Mouse (Mus musculus): ENCODE measurements around the gene Il16. TPM values are rescaled to one million over a fixed set of nuclear protein-coding genes. Genes with fewer than 3 reads are reported as not detected.

Gene Il16
- polyA plus RNA-seq, 1 experiment from 2014 or later, result 8.3 TPM

- Histone ChIP-seq H3K4me1 (ENCODE audit: control insufficient read depth, low read depth, low read length) (no peaks in the 10 kb centered on the region), H3K4me3 (ENCODE audit: low read depth, low read length) (no peak overlapping the region), H3K4me2 (ENCODE audit: low read depth, low read length) (no peak overlapping the region), H3K36me3 (ENCODE audit: control insufficient read depth, insufficient read depth) (no peaks in the 10 kb centered on the region), H3K9ac (ENCODE audit: low read depth, low read length) (no peak overlapping the region), H3K27ac (ENCODE audit: low read length) (no peak overlapping the region), H3K27me3 (ENCODE audit: control insufficient read depth, insufficient read depth, low read depth, low read length) (no peaks in the 10 kb centered on the region), H3K9me3 (replicated peaks; ENCODE audit: control insufficient read depth, low read length) (no peaks in the 10 kb centered on the region)
- ATAC-seq (ENCODE audit: low read depth), result no peak
- WGBS (ENCODE audit: insufficient replicate concordance), result 63% methylated on average over 6 of the region's 6 CpGs
These were observed 122.9 kb downstream of the Il16 start for GRCm38 (mm10) chr7:83622582-83622981.

- ATAC-seq (ENCODE audit: low read depth), result no peak
- whole genome bisulfite sequencing (ENCODE audit: insufficient replicate concordance), result 52% methylated on average over 1 of the region's 1 CpGs
These were observed 126.8 kb downstream of the Il16 start for GRCm38 (mm10) chr7:83618709-83619108.

GRCm38 (mm10) chr7:83616268-83616667 is 129.3 kb downstream of the Il16 start:
- 54% methylated on average over 3 of the region's 3 CpGs for WGBS (ENCODE audit: insufficient replicate concordance)
- no peak overlapping the region for H3K4me2 ChIP-seq (ENCODE audit: low read depth, low read length)
- H3K36me3 ChIP-seq (ENCODE audit: control insufficient read depth, insufficient read depth), result no peaks in the 10 kb centered on the region
- ATAC-seq (ENCODE audit: low read depth), result no peak
- no peak overlapping the region for H3K27ac ChIP-seq (ENCODE audit: low read length)
- no peaks in the 10 kb centered on the region for H3K27me3 ChIP-seq (ENCODE audit: control insufficient read depth, insufficient read depth, low read depth, low read length)
- no peaks in the 10 kb centered on the region for H3K4me1 ChIP-seq (ENCODE audit: control insufficient read depth, low read depth, low read length)
- H3K4me3 ChIP-seq (ENCODE audit: low read depth, low read length), result no peak overlapping the region
- no peak overlapping the region for H3K9ac ChIP-seq (ENCODE audit: low read depth, low read length)
- H3K9me3 ChIP-seq (replicated peaks; ENCODE audit: control insufficient read depth, low read length), result no peaks in the 10 kb centered on the region

More at GRCm38 (mm10) chr7:83618709-83619108, 126.8 kb downstream of the Il16 start:
- no peaks in the 10 kb centered on the region for H3K4me1 ChIP-seq (ENCODE audit: control insufficient read depth, low read depth, low read length)
- no peak overlapping the region for H3K4me3 ChIP-seq (ENCODE audit: low read depth, low read length)
- H3K27me3 ChIP-seq (ENCODE audit: control insufficient read depth, insufficient read depth, low read depth, low read length), result no peaks in the 10 kb centered on the region
- H3K4me2 ChIP-seq (ENCODE audit: low read depth, low read length), result no peak overlapping the region
- H3K36me3 ChIP-seq (ENCODE audit: control insufficient read depth, insufficient read depth), result no peaks in the 10 kb centered on the region
- no peaks in the 10 kb centered on the region for H3K9me3 ChIP-seq (replicated peaks; ENCODE audit: control insufficient read depth, low read length)
- no peak overlapping the region for H3K27ac ChIP-seq (ENCODE audit: low read length)
- H3K9ac ChIP-seq (ENCODE audit: low read depth, low read length), result no peak overlapping the region

- Histone ChIP-seq H3K4me2 (ENCODE audit: low read depth, low read length) (no peak overlapping the region), H3K4me3 (ENCODE audit: low read depth, low read length) (no peak overlapping the region), H3K4me1 (ENCODE audit: control insufficient read depth, low read depth, low read length) (no peaks in the 10 kb centered on the region), H3K9ac (ENCODE audit: low read depth, low read length) (no peak overlapping the region), H3K9me3 (replicated peaks; ENCODE audit: control insufficient read depth, low read length) (no peaks in the 10 kb centered on the region), H3K27ac (ENCODE audit: low read length) (no peak overlapping the region), H3K27me3 (ENCODE audit: control insufficient read depth, insufficient read depth, low read depth, low read length) (no peaks in the 10 kb centered on the region), H3K36me3 (ENCODE audit: control insufficient read depth, insufficient read depth) (no peaks in the 10 kb centered on the region)
- no peak for ATAC-seq (ENCODE audit: low read depth)
- WGBS (ENCODE audit: insufficient replicate concordance), result 71% methylated on average over 8 of the region's 8 CpGs
These were observed 129.7 kb downstream of the Il16 start for GRCm38 (mm10) chr7:83615815-83616214.

- no peaks in the 10 kb centered on the region for H3K4me1 ChIP-seq (ENCODE audit: control insufficient read depth, low read depth, low read length)
- H3K4me2 ChIP-seq (ENCODE audit: low read depth, low read length), result no peak overlapping the region
- no peak overlapping the region for H3K9ac ChIP-seq (ENCODE audit: low read depth, low read length)
- no peaks in the 10 kb centered on the region for H3K27me3 ChIP-seq (ENCODE audit: control insufficient read depth, insufficient read depth, low read depth, low read length)
- no peaks in the 10 kb centered on the region for H3K36me3 ChIP-seq (ENCODE audit: control insufficient read depth, insufficient read depth)
- H3K9me3 ChIP-seq (replicated peaks; ENCODE audit: control insufficient read depth, low read length), result no peaks in the 10 kb centered on the region
- 67% methylated on average over 3 of the region's 3 CpGs for WGBS (ENCODE audit: insufficient replicate concordance)
- no peak for ATAC-seq (ENCODE audit: low read depth)
- no peak overlapping the region for H3K27ac ChIP-seq (ENCODE audit: low read length)
- H3K4me3 ChIP-seq (ENCODE audit: low read depth, low read length), result no peak overlapping the region
These were observed 130.3 kb downstream of the Il16 start for GRCm38 (mm10) chr7:83615272-83615671.

- H3K4me2 ChIP-seq (ENCODE audit: low read depth, low read length), result no peak overlapping the region
- no peaks in the 10 kb centered on the region for H3K27me3 ChIP-seq (ENCODE audit: control insufficient read depth, insufficient read depth, low read depth, low read length)
- no peaks in the 10 kb centered on the region for H3K4me1 ChIP-seq (ENCODE audit: control insufficient read depth, low read depth, low read length)
- no peak overlapping the region for H3K9ac ChIP-seq (ENCODE audit: low read depth, low read length)
- H3K4me3 ChIP-seq (ENCODE audit: low read depth, low read length), result no peak overlapping the region
- no peaks in the 10 kb centered on the region for H3K9me3 ChIP-seq (replicated peaks; ENCODE audit: control insufficient read depth, low read length)
- ATAC-seq (ENCODE audit: low read depth), result no peak
- no peaks in the 10 kb centered on the region for H3K36me3 ChIP-seq (ENCODE audit: control insufficient read depth, insufficient read depth)
- WGBS (ENCODE audit: insufficient replicate concordance), result 47% methylated on average over 1 of the region's 1 CpGs
- H3K27ac ChIP-seq (ENCODE audit: low read length), result no peak overlapping the region
These were observed 133.6 kb downstream of the Il16 start for GRCm38 (mm10) chr7:83611886-83612285.

- Histone ChIP-seq H3K4me1 (ENCODE audit: control insufficient read depth, low read depth, low read length) (no peaks in the 10 kb centered on the region), H3K27ac (ENCODE audit: low read length) (no peak overlapping the region), H3K9ac (ENCODE audit: low read depth, low read length) (no peak overlapping the region), H3K4me2 (ENCODE audit: low read depth, low read length) (no peak overlapping the region), H3K4me3 (ENCODE audit: low read depth, low read length) (no peak overlapping the region), H3K27me3 (ENCODE audit: control insufficient read depth, insufficient read depth, low read depth, low read length) (no peaks in the 10 kb centered on the region), H3K36me3 (ENCODE audit: control insufficient read depth, insufficient read depth) (no peaks in the 10 kb centered on the region), H3K9me3 (replicated peaks; ENCODE audit: control insufficient read depth, low read length) (no peaks in the 10 kb centered on the region)
- WGBS (ENCODE audit: insufficient replicate concordance), result 77% methylated on average over 4 of the region's 4 CpGs
- no peak for ATAC-seq (ENCODE audit: low read depth)
These were observed 135.6 kb downstream of the Il16 start for GRCm38 (mm10) chr7:83609891-83610290.

- Histone ChIP-seq H3K4me2 (ENCODE audit: low read depth, low read length) (no peak overlapping the region), H3K9me3 (replicated peaks; ENCODE audit: control insufficient read depth, low read length) (no peaks in the 10 kb centered on the region), H3K27ac (ENCODE audit: low read length) (no peak overlapping the region), H3K9ac (ENCODE audit: low read depth, low read length) (no peak overlapping the region), H3K4me3 (ENCODE audit: low read depth, low read length) (no peak overlapping the region), H3K36me3 (ENCODE audit: control insufficient read depth, insufficient read depth) (no peaks in the 10 kb centered on the region), H3K27me3 (ENCODE audit: control insufficient read depth, insufficient read depth, low read depth, low read length) (no peaks in the 10 kb centered on the region), H3K4me1 (ENCODE audit: control insufficient read depth, low read depth, low read length) (no peaks in the 10 kb centered on the region)
- WGBS (ENCODE audit: insufficient replicate concordance), result 90% methylated on average over 2 of the region's 2 CpGs
- ATAC-seq (ENCODE audit: low read depth), result no peak
These were observed 138.7 kb downstream of the Il16 start for GRCm38 (mm10) chr7:83606796-83607195.

- Histone ChIP-seq H3K27me3 (ENCODE audit: control insufficient read depth, insufficient read depth, low read depth, low read length) (no peaks in the 10 kb centered on the region), H3K4me3 (ENCODE audit: low read depth, low read length) (no peak overlapping the region), H3K4me2 (ENCODE audit: low read depth, low read length) (no peak overlapping the region), H3K4me1 (ENCODE audit: control insufficient read depth, low read depth, low read length) (no peaks in the 10 kb centered on the region), H3K27ac (ENCODE audit: low read length) (no peak overlapping the region), H3K36me3 (ENCODE audit: control insufficient read depth, insufficient read depth) (no peaks in the 10 kb centered on the region), H3K9ac (ENCODE audit: low read depth, low read length) (no peak overlapping the region), H3K9me3 (replicated peaks; ENCODE audit: control insufficient read depth, low read length) (no peaks in the 10 kb centered on the region)
- 73% methylated on average over 7 of the region's 7 CpGs for WGBS (ENCODE audit: insufficient replicate concordance)
- no peak for ATAC-seq (ENCODE audit: low read depth)
These were observed 141.2 kb downstream of the Il16 start for GRCm38 (mm10) chr7:83604180-83604944.
